Mouse (Mus musculus) CH12.LX (cell line): ENCODE measurements at regions not wholly inside any gene's neighbourhood (a gene's known extent, or its start where the extent isn't known, plus 50 kb on each side); places are given as distances from the start of the nearest gene placed in this dataset.

ENCODE experiments used
- DNase-seq: peaks from one replicate; pipeline ENCODE4 v3.0.0-alpha.2; 2013; ENCODE audit errors: extremely low read depth
- H3K27ac ChIP-seq: 2 replicates; pipeline ENCODE4 v1.5.1; 2012; ENCODE audit warnings: low read depth, mild to moderate bottlenecking, control low read depth, moderate library complexity; ENCODE audit not compliant: insufficient read depth
- H3K27me3 ChIP-seq: replicated peaks from 2 replicates; pipeline ENCODE3; 2012; ENCODE audit warnings: inconsistent platforms
- H3K36me3 ChIP-seq, 2 experiments: replicated peaks in 1 of 2; 2 replicates each; pipeline versions ENCODE3 to v1.6.1; 2012; ENCODE audit warnings: inconsistent platforms in 1 of 2, low read length in 1 of 2, mild to moderate bottlenecking in 1 of 2, mixed read lengths in 1 of 2, moderate library complexity in 1 of 2; ENCODE audit not compliant: control insufficient read depth in 1 of 2, insufficient read depth in 1 of 2
- H3K4me1 ChIP-seq, 2 experiments: 2 replicates each; pipeline ENCODE4 v1.6.1; 2012; ENCODE audit warnings: inconsistent platforms in 1 of 2, moderate library complexity in 1 of 2; ENCODE audit not compliant: insufficient read depth in 2 of 2, control insufficient read depth in 1 of 2
- H3K4me2 ChIP-seq: 2 replicates; pipeline ENCODE4 v1.6.1; 2012; ENCODE audit warnings: low read depth, mild to moderate bottlenecking, control low read depth; ENCODE audit not compliant: poor library complexity, insufficient read depth, severe bottlenecking
- H3K4me3 ChIP-seq, 3 experiments: fragments of 150-350 bp in 1 of 3; sonication (generic) in 1 of 3; replicated peaks in 1 of 3; 2 replicates each; pipeline versions ENCODE3 to v1.5.1; 2011 to 2012; ENCODE audit warnings: low read depth in 2 of 3, low read length in 2 of 3, mild to moderate bottlenecking in 2 of 3, moderate library complexity in 2 of 3, control low read depth in 1 of 3, improper control_type of control experiment in 1 of 3, inconsistent platforms in 1 of 3, mixed read lengths in 1 of 3; ENCODE audit not compliant: poor library complexity in 1 of 3
- H3K79me2 ChIP-seq: replicated peaks from 2 replicates; pipeline ENCODE4 v1.6.1; 2012; ENCODE audit warnings: mild to moderate bottlenecking, moderate library complexity; ENCODE audit not compliant: control insufficient read depth, poor library complexity, insufficient read depth, severe bottlenecking; ENCODE audit errors: extremely low read depth
- H3K9ac ChIP-seq: 2 replicates; pipeline ENCODE4 v1.6.1; 2012; ENCODE audit warnings: low read depth, mild to moderate bottlenecking, control low read depth, moderate library complexity; ENCODE audit not compliant: insufficient read depth
- H3K9me3 ChIP-seq: replicated peaks from 2 replicates; pipeline ENCODE3; 2012; ENCODE audit warnings: low read length, inconsistent platforms, mixed read lengths
- BHLHE40 ChIP-seq: IDR thresholded peaks from 2 replicates; pipeline ENCODE4 v1.6.1; 2011; ENCODE audit warnings: mild to moderate bottlenecking, low read depth, low read length, improper control_type of control experiment
- CHD2 ChIP-seq: IDR thresholded peaks from 2 replicates; pipeline ENCODE4 v1.6.1; 2011; ENCODE audit warnings: low read length, improper control_type of control experiment
- CTCF ChIP-seq, 2 experiments: IDR thresholded peaks in 1 of 2; conservative IDR thresholded peaks in 1 of 2; 2 replicates each; pipeline ENCODE4 v1.5.1; 2011 to 2012; ENCODE audit warnings: low read depth in 2 of 2, low read length in 2 of 2, improper control_type of control experiment in 1 of 2, inconsistent platforms in 1 of 2, mild to moderate bottlenecking in 1 of 2, moderate library complexity in 1 of 2
- E2F4 ChIP-seq: IDR thresholded peaks from 2 replicates; pipeline ENCODE4 v1.6.1; 2011; ENCODE audit warnings: low read depth, low read length, improper control_type of control experiment; ENCODE audit not compliant: insufficient replicate concordance
- ELF1 ChIP-seq: IDR thresholded peaks from 2 replicates; pipeline ENCODE4 v1.6.1; 2014; ENCODE audit warnings: low read depth, mild to moderate bottlenecking, inconsistent platforms, low read length, improper control_type of control experiment
- ETS1 ChIP-seq: conservative IDR thresholded peaks from 2 replicates; pipeline ENCODE4 v1.6.1; 2012; ENCODE audit warnings: low read depth, mild to moderate bottlenecking, inconsistent platforms, low read length, improper control_type of control experiment, moderate library complexity
- GABPA ChIP-seq: IDR thresholded peaks from 2 replicates; pipeline ENCODE4 v1.6.1; 2012; ENCODE audit warnings: low read depth, low read length, improper control_type of control experiment, inconsistent platforms; ENCODE audit not compliant: insufficient replicate concordance
- HCFC1 ChIP-seq: IDR thresholded peaks from 2 replicates; pipeline ENCODE4 v1.6.1; 2012; ENCODE audit warnings: low read depth, mild to moderate bottlenecking, inconsistent platforms, low read length, improper control_type of control experiment
- IRF4 ChIP-seq: IDR thresholded peaks from 2 replicates; pipeline ENCODE4 v1.6.1; 2014; ENCODE audit warnings: low read depth, mild to moderate bottlenecking, inconsistent platforms, low read length, improper control_type of control experiment
- KAT2A ChIP-seq: IDR thresholded peaks from 2 replicates; pipeline ENCODE4 v1.6.1; 2012; ENCODE audit warnings: low read length, improper control_type of control experiment, inconsistent platforms; ENCODE audit not compliant: insufficient replicate concordance
- MAFK ChIP-seq: IDR thresholded peaks from 2 replicates; pipeline ENCODE4 v1.6.1; 2011; ENCODE audit warnings: low read length, improper control_type of control experiment; ENCODE audit not compliant: insufficient replicate concordance
- MAX ChIP-seq: IDR thresholded peaks from 2 replicates; pipeline ENCODE4 v1.6.1; 2011; ENCODE audit warnings: low read length, improper control_type of control experiment
- MEF2A ChIP-seq: IDR thresholded peaks from 2 replicates; pipeline ENCODE4 v1.6.1; 2014; ENCODE audit warnings: low read depth, mild to moderate bottlenecking, inconsistent platforms, low read length, improper control_type of control experiment, borderline replicate concordance
- PAX5 ChIP-seq: IDR thresholded peaks from 2 replicates; pipeline ENCODE4 v1.6.1; 2012; ENCODE audit warnings: low read length, inconsistent platforms, mixed read lengths
- POLR2AphosphoS2 ChIP-seq: IDR thresholded peaks from 2 replicates; pipeline ENCODE4 v1.6.1; 2011; ENCODE audit warnings: low read depth, low read length, improper control_type of control experiment
- RAD21 ChIP-seq: IDR thresholded peaks from 2 replicates; pipeline ENCODE4 v1.6.1; 2011; ENCODE audit warnings: low read depth, mild to moderate bottlenecking, low read length, improper control_type of control experiment, moderate library complexity
- RCOR1 ChIP-seq: conservative IDR thresholded peaks from 2 replicates; pipeline ENCODE4 v1.6.1; 2012; ENCODE audit warnings: low read depth, mild to moderate bottlenecking, inconsistent platforms, low read length, improper control_type of control experiment
- SMC3 ChIP-seq: IDR thresholded peaks from 2 replicates; pipeline ENCODE4 v1.6.1; 2011; ENCODE audit warnings: low read depth, low read length, improper control_type of control experiment
- TBP ChIP-seq: conservative IDR thresholded peaks from 2 replicates; pipeline ENCODE4 v1.6.1; 2011; ENCODE audit warnings: low read depth, low read length, improper control_type of control experiment
- TCF12 ChIP-seq: IDR thresholded peaks from 2 replicates; pipeline ENCODE4 v1.6.1; 2014; ENCODE audit warnings: low read depth, mild to moderate bottlenecking, inconsistent platforms, low read length, improper control_type of control experiment
- UBTF ChIP-seq: IDR thresholded peaks from 2 replicates; pipeline ENCODE4 v1.6.1; 2012; ENCODE audit warnings: low read depth, mild to moderate bottlenecking, inconsistent platforms, low read length, improper control_type of control experiment, moderate library complexity
- USF1 ChIP-seq: IDR thresholded peaks from 2 replicates; pipeline ENCODE4 v1.6.1; 2014; ENCODE audit warnings: low read depth, mild to moderate bottlenecking, inconsistent platforms, low read length, improper control_type of control experiment
- USF2 ChIP-seq: conservative IDR thresholded peaks from 2 replicates; pipeline ENCODE4 v1.6.1; 2011; ENCODE audit warnings: low read depth, low read length, improper control_type of control experiment
- ZC3H11A ChIP-seq: IDR thresholded peaks from 2 replicates; pipeline ENCODE4 v1.6.1; 2012; ENCODE audit warnings: low read depth, mild to moderate bottlenecking, inconsistent platforms, low read length, improper control_type of control experiment
- ZKSCAN1 ChIP-seq: IDR thresholded peaks from 2 replicates; pipeline ENCODE4 v1.6.1; 2012; ENCODE audit warnings: low read depth, inconsistent platforms, low read length, improper control_type of control experiment, borderline replicate concordance
- ZMIZ1 ChIP-seq: IDR thresholded peaks from 2 replicates; pipeline ENCODE4 v1.6.1; 2012; ENCODE audit warnings: low read depth, mild to moderate bottlenecking, inconsistent platforms, low read length, improper control_type of control experiment
- dilution Hi-C: fragments of 300-500 bp; cut with MboI; formaldehyde crosslinking; loops from 2 replicates; pipeline ENCODE4 v1.14.3; 2020; ENCODE audit warnings: low sequenced_read_pairs; ENCODE audit not compliant: extremely low pct_unique_long_range_greater_than_20kb, extremely low pct_ligation_motif_present
- in situ Hi-C: fragments of 300-500 bp; cut with MboI; formaldehyde crosslinking; loops from 3 replicates; pipeline ENCODE4 v1.14.3; 2019; ENCODE audit warnings: low sequenced_read_pairs, low pct_ligation_motif_present, low pct_unique_long_range_greater_than_20kb, mixed read lengths

DNA sequence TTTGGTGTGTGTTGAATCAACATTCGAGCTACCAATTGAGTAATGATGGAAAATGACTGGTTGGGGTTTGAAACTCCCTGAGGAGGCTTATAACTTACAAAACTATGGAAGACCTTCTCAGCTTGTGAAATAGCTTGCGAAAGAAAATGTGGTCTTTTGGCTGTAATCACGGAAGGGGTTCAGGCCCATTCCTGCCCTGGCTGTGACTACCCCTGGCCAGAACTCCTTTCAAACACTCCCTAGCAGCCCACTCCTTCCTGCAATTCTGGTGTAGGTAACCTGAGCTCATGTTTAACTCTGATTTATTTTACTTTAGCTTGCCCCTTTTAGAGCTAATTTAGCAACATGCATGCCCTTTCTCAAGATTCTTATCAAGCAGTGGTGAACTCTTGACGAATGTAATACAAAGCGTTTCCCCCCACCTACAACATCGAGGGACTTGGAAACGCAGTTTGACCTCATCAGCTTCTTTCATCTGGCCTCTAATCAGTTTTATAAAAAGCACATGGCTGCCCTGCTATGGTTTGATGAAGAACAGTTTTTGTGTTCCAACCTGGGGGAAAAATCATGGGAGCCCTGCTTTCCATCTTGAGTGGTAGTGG is 59.8 kb upstream of the Mki67 start:
- peaks cover 60% of the 10 kb centered on the region for H3K27me3 ChIP-seq
- no peak overlapping the region for H3K4me2 ChIP-seq
- H3K79me2 ChIP-seq = no peaks in the 10 kb centered on the region
- H3K9me3 ChIP-seq = peaks cover 2% of the 10 kb centered on the region
- DNase-seq = no peak
- dilution Hi-C loops = no loop called here
- H3K27ac ChIP-seq = no peak overlapping the region
- H3K4me3 ChIP-seq = no peak overlapping the region
- H3K9ac ChIP-seq = no peak overlapping the region
- H3K4me1 ChIP-seq = no peaks in the 10 kb centered on the region
- TF ChIP-seq ELF1 = no peak
- TF ChIP-seq RAD21 = no peak
- TF ChIP-seq SMC3 = no peak
- no peak for TF ChIP-seq MAFK
- no peak for TF ChIP-seq ZMIZ1
- TF ChIP-seq MEF2A = no peak
- no peak for TF ChIP-seq E2F4
- TF ChIP-seq USF1 = no peak
- TF ChIP-seq BHLHE40 = no peak
- no peak for TF ChIP-seq ZC3H11A
- TF ChIP-seq PAX5 = no peak
- no peak for TF ChIP-seq RCOR1
- no peak for TF ChIP-seq CHD2
- TF ChIP-seq HCFC1 = no peak
- no peaks in the 10 kb centered on the region for H3K36me3 ChIP-seq
- in situ Hi-C loops = no loop called here

DNA sequence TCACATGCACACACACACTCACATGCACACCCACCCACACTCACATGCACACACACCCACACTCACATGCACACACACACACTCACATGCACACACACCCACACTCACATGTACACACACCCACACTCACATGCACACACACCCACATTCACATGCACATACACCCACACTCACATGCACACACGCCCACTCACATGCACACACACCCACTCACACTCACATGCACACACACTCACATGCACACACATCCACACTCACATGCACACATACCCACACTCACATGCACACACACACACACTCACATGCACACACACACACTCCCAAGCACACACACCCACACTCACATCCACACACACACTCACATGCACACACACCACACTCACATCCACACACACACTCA is 74.0 kb upstream of the Mki67 start:
- Histone ChIP-seq H3K27me3 (peaks cover 58% of the 10 kb centered on the region), H3K36me3 (no peaks in the 10 kb centered on the region), H3K4me2 (no peak overlapping the region), H3K79me2 (no peaks in the 10 kb centered on the region), H3K4me1 (peaks cover 0 to 6% of the 10 kb centered on the region in 2 experiments; a peak in 1 of 4 replicates), H3K9me3 (no peaks in the 10 kb centered on the region), H3K4me3 (no peak overlapping the region), H3K9ac (no peak overlapping the region), H3K27ac (no peak overlapping the region)
- no peak for DNase-seq
- in situ Hi-C loops (no loop called here), dilution Hi-C loops (no loop called here)
- TF ChIP-seq UBTF (no peak), POLR2AphosphoS2 (no peak), MAFK (no peak), GABPA (no peak), KAT2A (no peak), USF2 (no peak), ELF1 (no peak), E2F4 (no peak), RCOR1 (no peak), MAX (no peak), CTCF (conservative IDR thresholded peaks at IDR 0.05 in 1 of 2, IDR thresholded peaks at IDR 0.05 in 1 of 2; ENCODE audit: low read depth in 2 of 2, low read length in 2 of 2) (no peak), USF1 (no peak), TCF12 (no peak), TBP (no peak), ETS1 (no peak), RAD21 (no peak), IRF4 (no peak), PAX5 (no peak), ZKSCAN1 (no peak), MEF2A (no peak)
